Mouse (Mus musculus) spleen, adult 2 months (tissue): ENCODE measurements around the gene Prss57.

Experiments
- CTCF ChIP-seq: fragments of 200-500 bp; IDR thresholded peaks from 2 replicates; pipeline ENCODE4 v1.5.1; 2011; ENCODE audit warnings: mild to moderate bottlenecking, inconsistent platforms; ENCODE audit not compliant: insufficient read depth, insufficient read length, insufficient replicate concordance; ENCODE audit errors: extremely low read depth
- POLR2A ChIP-seq: fragments of 200-500 bp; IDR thresholded peaks from 2 replicates; pipeline ENCODE4 v1.6.1; 2011; ENCODE audit warnings: low read depth, low read length, inconsistent platforms

GRCm38 (mm10) chr10:79739234-79739633 lies 51.5 kb downstream of the Prss57 start:
- TF ChIP-seq CTCF (no peak), POLR2A (no peak)
